In the genomic region with DNA sequence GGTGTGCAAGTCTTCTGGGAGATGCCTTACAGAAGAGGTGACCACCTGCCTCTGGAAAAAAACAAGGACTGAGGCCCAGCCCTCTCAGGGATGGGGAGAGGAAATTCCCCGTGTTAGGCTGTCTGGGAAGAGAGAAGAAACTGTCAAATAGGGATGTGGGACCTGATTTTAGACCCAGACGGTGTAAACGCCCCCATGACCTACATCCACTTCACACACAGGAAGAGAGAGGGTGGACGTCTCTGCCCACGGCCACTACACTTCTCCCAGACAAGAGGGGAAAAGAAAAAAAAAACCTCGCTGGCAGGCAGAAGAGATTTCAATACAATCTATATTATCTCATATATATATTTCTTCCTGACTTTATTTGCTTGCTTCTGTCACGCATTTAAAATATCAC, we compare ENCODE assay signal across 13 mouse cellular contexts. TPM values are rescaled to one million over a fixed set of nuclear protein-coding genes. Genes with fewer than 3 reads are reported as not detected.
DNase-seq lines count a peak whose midpoint lies in the region; ATAC-seq and TF ChIP-seq lines count a peak whose summit lies in the region.
"Had no signal": no experiment of that assay in that cellular context is flagged by ENCODE, and none has a peak within 500 bp of the region (broad histone marks: within the 10 kb centered on the region; RNA-seq: fewer than 3 reads in every experiment).

No protein-coding gene starts in this region.

- H3K27me3 ChIP-seq in heart, adult 2 months (ENCODE audit: control insufficient read depth, insufficient read depth, low read length), result no peaks in the 10 kb centered on the region
- 0 out of 2 replicates have a peak, but pooled peaks cover 3% of the 10 kb centered on the region for H3K27me3 ChIP-seq in kidney, embryonic 15.5 days

- peaks cover 4% of the 10 kb centered on the region; the same call in 1 of the 2 replicates for H3K36me3 ChIP-seq in heart, adult 2 months (ENCODE audit: control insufficient read depth, insufficient read depth, low read length)
- H3K36me3 ChIP-seq in kidney, embryonic 15.5 days, result peaks cover 40% of the 10 kb centered on the region

- H3K4me1 ChIP-seq in heart, adult 2 months (ENCODE audit: control insufficient read depth, insufficient read depth, low read length), result peaks cover 14% of the 10 kb centered on the region
- H3K4me1 ChIP-seq in kidney, embryonic 15.5 days, result peaks cover 75% of the 10 kb centered on the region

- H3K27ac ChIP-seq in heart, adult 2 months, result peak overlapping the region; percentile 2; the same call in 1 of the 2 replicates
- peak overlapping the region; percentile 82 for H3K27ac ChIP-seq in kidney, embryonic 15.5 days
- H3K27ac ChIP-seq: midbrain, embryonic 13.5 days had no signal

- H3K9ac ChIP-seq in heart, adult 2 months (ENCODE audit: low read depth, low read length), result no peak overlapping the region
- H3K9ac ChIP-seq in kidney, embryonic 15.5 days, result no peak overlapping the region
- H3K9ac ChIP-seq: forebrain, postnatal 0 days had no signal

- no peak overlapping the region for H3K4me2 ChIP-seq in kidney, embryonic 15.5 days
- H3K4me2 ChIP-seq: midbrain, embryonic 13.5 days had no signal

- intact Hi-C loops in heart, adult 2 months (cut with DNase I), result no loop called here

- no peaks in the 10 kb centered on the region for H3K79me2 ChIP-seq in heart, adult 2 months (replicated peaks; ENCODE audit: control insufficient read depth, insufficient read depth, low read length)

- no peak for TF ChIP-seq EP300 in heart, adult 2 months (IDR thresholded peaks at IDR 0.05; ENCODE audit: insufficient read depth, low read depth, low read length)

- H3K4me3 ChIP-seq in heart, adult 2 months, result no peak overlapping the region
- H3K4me3 ChIP-seq in kidney, embryonic 15.5 days (replicated peaks), result no peak overlapping the region
- H3K4me3 ChIP-seq: midbrain, embryonic 13.5 days had no signal

- TF ChIP-seq CTCF in heart, adult 2 months (IDR thresholded peaks at IDR 0.05), result no peak

- no peak for ATAC-seq in kidney, embryonic 15.5 days (replicated peaks; ENCODE audit: low FRiP score)
- ATAC-seq: forebrain, postnatal 0 days; midbrain, embryonic 13.5 days had no signal

- H3K9me3 ChIP-seq in kidney, embryonic 15.5 days (replicated peaks), result no peaks in the 10 kb centered on the region
- H3K9me3 ChIP-seq: midbrain, embryonic 13.5 days had no signal

- 42% methylated on average over 7 of the region's 7 CpGs for WGBS in heart, adult 2 months
- 36% methylated on average over 7 of the region's 7 CpGs for WGBS in kidney, embryonic 15.5 days

- DNase-seq in heart, adult 2 months, result no peak
- DNase-seq in heart, adult 11 months, result no peak
- no peak for DNase-seq in kidney, postnatal 36 days
- DNase-seq in lung, postnatal 10 days, result peak; percentile 5
- DNase-seq in lung, postnatal 25 days (ENCODE audit: low spot score), result no peak
- peak; percentile 45 for DNase-seq in telencephalon, adult 2 months (ENCODE audit: low read depth, low spot score)
- DNase-seq in gastrocnemius, adult 18-20 months (ENCODE audit: low spot score), result no peak
- DNase-seq: adrenal gland, postnatal 10 days; cerebellum, postnatal 25 days; forebrain, postnatal 0 days; thymus, adult 18-20 months had no signal

- no peak for TF ChIP-seq POLR2A in heart, adult 2 months (IDR thresholded peaks at IDR 0.05; ENCODE audit: insufficient read depth, low read depth, low read length)

RNA-seq across cellular contexts. Expression of gene Maff, which starts 13.9 kb away (rescaled TPM):
- total RNA-seq in heart, adult 2 months (2021), result 10 to 100 TPM in 1 of 2 experiments, 1 to 10 TPM in 1; 9.3 to 13.7 TPM
- 3.4 and 4.3 TPM in 2 replicates for polyA plus RNA-seq in heart, adult 2 months (2012; rRNA removed)
- polyA plus RNA-seq in kidney, embryonic 15.5 days (2015; fragmentation: Nextera tagmentation; extraction: Ambion mirVana), result 3.8 and 4.4 TPM in 2 replicates
- 10 to 100 TPM in 1 of 2 experiments, 1 to 10 TPM in 1; 6.6 to 10.1 TPM for total RNA-seq in gastrocnemius, adult 18-20 months (2021)

RNA-seq across cellular contexts. Expression of gene Pla2g6, which starts 32.2 kb away (rescaled TPM):
- 10 to 100 TPM; 10.7 to 11.0 TPM for total RNA-seq in heart, adult 2 months (2021)
- 11.7 and 14.0 TPM in 2 replicates for polyA plus RNA-seq in heart, adult 2 months (2012; rRNA removed)
- polyA plus RNA-seq in kidney, embryonic 15.5 days (2015; fragmentation: Nextera tagmentation; extraction: Ambion mirVana), result 16.9 and 17.7 TPM in 2 replicates
- 10 to 100 TPM; 15.8 to 20.4 TPM for total RNA-seq in gastrocnemius, adult 18-20 months (2021)

RNA-seq across cellular contexts. Expression of gene Tmem184b, which starts 43.0 kb away (rescaled TPM):
- 10 to 100 TPM; 38.7 to 42.9 TPM for total RNA-seq in heart, adult 2 months (2021)
- 83.1 and 84.2 TPM in 2 replicates for polyA plus RNA-seq in heart, adult 2 months (2012; rRNA removed)
- polyA plus RNA-seq in kidney, embryonic 15.5 days (2015; fragmentation: Nextera tagmentation; extraction: Ambion mirVana), result 67.7 and 75.5 TPM in 2 replicates
- 10 to 100 TPM; 23.6 to 31.2 TPM for total RNA-seq in gastrocnemius, adult 18-20 months (2021)

Comparison
In these comparisons a context has a peak if more than half of its experiments do, and no peak if none do; other contexts are left out.
1. DNase-seq: peak in lung, postnatal 10 days (single experiment) and telencephalon, adult 2 months (single experiment); none in heart, adult 2 months (0 of 2), heart, adult 11 months (single experiment), kidney, postnatal 36 days (0 of 2), lung, postnatal 25 days (single experiment) and gastrocnemius, adult 18-20 months (single experiment).